Mouse (Mus musculus): ENCODE results near the gene Tead2. TPM values are rescaled to one million over a fixed set of nuclear protein-coding genes. Genes with fewer than 3 reads are reported as not detected.
"Not testable (repeated sequence)": the region's sequence is repeated elsewhere in the genome, so short reads cannot be mapped to it uniquely, and the experiment has no call there.

Gene Tead2
- total RNA-seq, 2 experiments from 2014 or later: 7.0 to 12.0 TPM

DNA sequence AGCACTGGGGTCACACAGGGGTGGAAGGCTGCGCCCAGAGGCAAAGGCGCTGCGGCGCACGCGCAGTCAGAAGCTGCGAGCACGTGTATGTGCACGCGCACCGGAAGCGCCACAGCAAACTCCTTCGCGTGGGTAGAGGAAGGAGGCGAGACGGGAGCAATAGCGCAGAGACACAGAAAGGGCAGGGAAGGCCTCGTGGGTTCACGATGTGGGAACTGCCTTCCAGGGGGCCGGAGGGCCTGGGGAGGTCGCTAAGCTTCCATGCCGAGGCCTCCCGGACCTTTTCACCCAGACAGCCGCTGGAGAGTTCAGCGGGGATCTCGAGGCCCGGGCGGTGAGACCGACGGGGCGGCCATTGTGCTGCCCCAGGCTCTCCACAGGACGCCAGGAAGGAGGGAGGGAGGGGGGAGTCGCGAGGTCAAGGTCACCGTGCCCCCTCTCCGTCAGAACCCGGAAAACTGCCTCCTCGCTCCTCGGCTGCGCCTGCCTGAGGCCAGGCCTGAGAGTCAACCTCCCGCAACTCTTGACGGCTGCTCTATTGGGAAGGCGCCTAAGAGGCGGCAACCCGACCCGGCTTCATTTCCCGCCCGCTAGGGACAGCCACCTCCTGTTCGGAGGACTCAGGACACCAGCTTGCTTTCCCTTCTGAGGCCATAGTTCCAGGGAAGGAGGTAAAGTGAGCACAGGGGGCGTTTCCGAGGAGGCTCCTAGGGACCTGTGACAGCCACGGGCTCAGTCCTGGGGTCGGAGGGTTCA is 25.3 kb downstream of the Tead2 start, which contains the start of gene Slc6a16:
TSS of gene Slc6a16 (plus strand) at position 453 of the 756 bp plus-strand sequence.
- intact Hi-C loops (cut with DNase I): no loop called here
- no peak for DNase-seq (ENCODE audit: low spot score)

DNA sequence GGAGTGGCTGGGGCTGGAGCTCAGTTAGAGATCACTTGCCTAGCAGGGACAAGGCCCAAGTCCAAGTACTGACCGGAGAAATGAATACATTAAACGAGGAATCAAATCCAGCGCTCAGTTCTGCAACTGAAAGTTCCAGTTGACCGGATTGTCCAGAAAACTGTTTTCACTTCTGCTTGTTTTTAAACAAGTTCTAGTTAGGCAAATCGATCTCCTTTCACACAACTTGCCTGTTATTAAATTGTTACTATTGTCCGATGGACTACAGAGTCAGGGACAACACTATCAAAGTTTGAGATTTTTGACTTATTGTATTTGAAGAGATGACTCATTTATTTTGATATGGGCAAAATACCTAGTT is 25.8 kb downstream of the Tead2 start:
- intact Hi-C loops (cut with DNase I): no loop called here
- no peak for DNase-seq (ENCODE audit: low spot score)

DNA sequence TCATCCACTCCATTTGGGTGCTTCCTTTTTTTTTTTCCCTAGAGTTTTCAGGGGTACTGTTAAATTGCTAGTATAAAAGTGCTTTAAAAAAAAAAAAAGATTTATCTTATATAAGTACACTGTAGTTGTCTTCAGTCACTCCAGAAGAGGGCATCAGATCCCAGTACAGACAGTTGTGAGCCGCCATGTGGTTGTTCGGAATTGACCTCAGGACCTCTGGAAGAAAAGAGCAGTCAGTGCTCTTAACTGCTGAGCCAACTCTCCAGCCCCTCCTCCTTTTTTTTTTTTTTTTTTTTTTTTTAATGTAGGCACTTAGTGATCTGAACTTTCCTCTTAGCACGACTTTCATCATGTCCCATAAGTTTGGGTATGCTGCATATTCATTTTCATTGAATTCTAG is 32.1 kb downstream of the Tead2 start:
- no peak for DNase-seq (ENCODE audit: low spot score)
- intact Hi-C loops (cut with DNase I): no loop called here

DNA sequence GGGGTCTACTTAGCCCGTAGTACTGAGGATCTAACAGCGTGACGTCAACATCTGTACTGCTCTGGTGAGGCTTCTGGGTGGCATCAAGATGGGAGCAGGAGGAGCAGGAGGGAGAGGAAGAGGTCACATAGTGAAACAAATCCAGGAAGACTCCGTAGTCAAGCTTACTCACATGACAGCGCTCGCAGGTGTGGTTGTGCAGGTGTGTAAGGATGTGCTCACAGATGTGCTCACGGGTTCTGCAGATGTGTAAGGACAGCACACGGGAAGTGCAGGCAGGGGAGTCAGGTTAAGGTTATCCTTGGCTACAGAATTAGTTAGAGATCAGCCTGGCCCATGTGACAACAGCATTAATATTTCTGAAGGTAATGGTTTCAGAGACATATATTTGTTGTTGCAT is 38.3 kb downstream of the Tead2 start:
- intact Hi-C loops (cut with DNase I): no loop called here
- no peak for DNase-seq (ENCODE audit: low spot score)

DNA sequence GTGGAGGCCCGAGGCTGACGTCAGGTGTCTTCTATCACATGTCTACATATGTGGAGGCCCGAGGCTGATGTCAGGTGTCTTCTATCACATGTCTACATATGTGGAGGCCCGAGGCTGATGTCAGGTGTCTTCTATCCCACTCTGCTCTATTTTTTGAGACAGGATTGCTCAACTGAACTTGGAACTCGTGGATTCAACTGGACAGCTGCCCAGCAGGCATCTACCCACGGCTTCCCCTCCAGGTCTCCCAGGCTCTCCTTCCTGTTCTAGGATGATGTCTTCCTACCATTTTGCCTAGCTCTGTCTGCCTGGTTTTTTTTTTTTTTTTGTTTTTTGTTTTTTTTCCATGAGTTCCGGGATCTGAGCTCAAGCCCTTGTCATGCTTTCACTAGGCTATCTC is 40.3 kb downstream of the Tead2 start:
- intact Hi-C loops (cut with DNase I); DNase-seq (ENCODE audit: low spot score): not testable (repeated sequence)

DNA sequence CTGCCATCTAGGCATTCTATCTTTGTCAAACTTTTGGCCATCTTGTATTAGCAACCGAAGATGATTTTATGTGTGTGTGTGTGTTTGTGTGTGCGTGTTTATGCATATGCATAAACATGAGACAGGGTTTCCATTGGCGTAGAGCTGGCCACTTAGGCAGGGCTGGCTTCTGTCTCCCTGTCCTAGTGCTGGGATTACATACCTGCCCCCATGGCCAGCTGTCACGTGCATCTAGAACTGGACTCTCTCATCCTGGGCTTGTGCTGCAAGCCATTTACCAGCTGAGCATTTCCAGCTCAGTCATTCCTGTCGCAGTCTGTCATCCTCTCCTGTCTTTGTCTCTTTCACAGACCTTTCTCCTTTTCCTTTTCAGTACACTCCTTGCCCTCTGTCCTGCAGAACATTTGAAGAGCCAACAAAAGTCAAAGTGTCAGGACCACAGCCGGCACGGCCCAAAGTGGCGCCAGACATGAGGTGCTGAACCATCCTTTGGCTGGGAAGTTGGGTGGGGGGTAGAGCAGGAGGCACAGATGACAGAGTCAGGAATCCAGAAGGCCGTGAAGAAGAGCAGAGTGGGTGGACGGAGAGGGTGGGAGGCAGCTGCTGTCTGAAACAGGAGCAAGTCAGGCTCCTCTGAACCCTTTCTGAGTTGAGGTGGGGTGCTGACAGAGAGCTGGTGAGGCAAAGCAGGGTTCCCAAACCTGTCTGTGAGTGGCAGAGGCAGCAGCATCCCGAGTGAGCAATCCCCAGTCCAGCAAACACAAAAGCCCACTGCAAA is 41.7 kb downstream of the Tead2 start:
- intact Hi-C loops (cut with DNase I): no loop called here
- no peak for DNase-seq (ENCODE audit: low spot score)

DNA sequence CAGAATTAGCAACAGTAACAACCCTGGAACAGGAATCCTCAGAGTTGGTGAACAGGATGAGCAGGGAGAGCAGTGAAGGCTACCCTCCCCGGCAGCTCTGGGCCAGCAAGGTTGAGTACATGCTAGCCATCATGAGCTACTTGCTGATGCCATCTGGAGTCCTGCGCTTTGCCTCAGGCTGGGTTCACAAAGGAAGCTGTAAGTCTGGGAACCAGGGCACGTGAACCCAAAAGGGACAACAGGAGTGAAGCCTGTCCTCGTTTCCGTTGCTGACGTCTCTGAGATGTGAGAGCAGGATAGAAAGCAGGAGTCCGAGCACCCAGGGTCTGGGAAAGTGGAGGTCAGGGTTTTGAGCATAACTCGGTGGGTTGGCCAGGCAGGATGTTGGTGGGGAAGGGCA is 43.7 kb downstream of the Tead2 start:
- intact Hi-C loops (cut with DNase I): no loop called here
- DNase-seq (ENCODE audit: low spot score): no peak

DNA sequence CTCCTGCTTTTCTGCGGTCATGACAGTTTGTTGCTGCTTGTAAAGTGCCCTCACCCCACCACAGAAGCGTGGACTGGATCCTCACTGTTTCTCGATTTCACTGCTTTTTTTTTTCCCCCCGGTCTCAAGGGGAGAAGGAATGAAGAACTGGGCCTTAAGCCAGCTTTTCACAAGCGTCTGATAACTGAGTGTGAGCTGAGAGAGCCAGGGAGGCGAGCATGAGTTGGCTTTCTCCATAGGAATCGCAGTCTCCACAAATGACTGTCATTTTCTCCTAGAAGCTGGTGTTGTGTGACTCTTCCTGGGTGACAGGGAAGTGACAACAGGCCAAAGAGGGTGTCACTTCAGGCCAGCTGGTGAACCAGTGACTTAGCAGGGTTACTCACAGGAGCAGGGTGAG is 46.7 kb downstream of the Tead2 start:
- intact Hi-C loops (cut with DNase I): no loop called here

DNA sequence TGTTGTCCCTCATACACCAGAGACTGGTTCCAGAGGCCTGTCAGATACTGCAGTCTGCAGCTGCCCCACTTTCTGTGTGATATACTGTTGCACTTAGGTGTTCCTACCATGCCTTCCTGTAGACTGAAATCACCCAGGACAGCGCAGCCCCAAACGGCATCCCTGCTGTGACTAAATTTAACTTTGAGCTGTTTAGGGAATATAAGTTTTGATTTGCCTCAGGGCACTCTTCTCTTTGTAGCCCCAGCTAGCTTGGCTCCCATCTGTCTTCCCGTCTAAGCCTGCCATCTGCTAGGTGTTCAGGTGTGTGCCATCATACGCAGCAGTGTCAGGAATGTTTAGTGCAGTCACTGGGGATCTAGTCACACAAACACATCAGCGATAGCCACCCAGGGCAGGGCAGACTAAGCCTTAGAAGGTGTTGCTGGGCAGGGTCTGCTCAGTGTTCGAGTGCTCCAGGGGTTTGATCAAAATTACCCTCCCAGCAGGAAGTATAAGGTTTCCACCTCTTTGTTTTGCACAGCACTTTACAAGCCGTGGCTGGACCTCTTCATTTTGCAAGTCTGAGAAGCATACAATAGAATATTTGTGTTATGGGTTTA is 47.6 kb downstream of the Tead2 start:
- intact Hi-C loops (cut with DNase I): no loop called here
- no peak for DNase-seq (ENCODE audit: low spot score)

More for the DNA sequence above, 46.7 kb downstream of the Tead2 start:
- DNase-seq (ENCODE audit: low spot score): no peak

DNA sequence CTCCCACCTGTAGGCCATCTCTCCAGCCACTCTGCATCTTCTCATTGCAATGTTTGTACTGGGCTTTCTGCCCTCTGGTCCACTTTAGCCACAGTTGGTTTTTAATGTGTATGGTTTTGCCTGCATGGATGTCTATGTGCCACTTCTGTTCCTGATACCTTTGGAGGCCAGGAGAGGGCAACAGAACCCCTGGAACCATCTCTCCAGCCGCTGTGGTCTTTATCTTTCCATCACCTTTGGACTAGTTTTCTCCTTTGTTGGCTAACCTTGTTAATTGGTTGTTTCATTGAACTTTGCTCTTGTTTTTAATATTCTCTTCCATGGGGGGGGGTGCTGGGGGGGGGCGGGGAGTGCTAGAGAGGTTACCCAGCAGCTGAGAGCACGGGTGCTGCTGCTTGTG is 48.8 kb downstream of the Tead2 start:
- no peak for DNase-seq (ENCODE audit: low spot score)
- intact Hi-C loops (cut with DNase I): no loop called here

DNA sequence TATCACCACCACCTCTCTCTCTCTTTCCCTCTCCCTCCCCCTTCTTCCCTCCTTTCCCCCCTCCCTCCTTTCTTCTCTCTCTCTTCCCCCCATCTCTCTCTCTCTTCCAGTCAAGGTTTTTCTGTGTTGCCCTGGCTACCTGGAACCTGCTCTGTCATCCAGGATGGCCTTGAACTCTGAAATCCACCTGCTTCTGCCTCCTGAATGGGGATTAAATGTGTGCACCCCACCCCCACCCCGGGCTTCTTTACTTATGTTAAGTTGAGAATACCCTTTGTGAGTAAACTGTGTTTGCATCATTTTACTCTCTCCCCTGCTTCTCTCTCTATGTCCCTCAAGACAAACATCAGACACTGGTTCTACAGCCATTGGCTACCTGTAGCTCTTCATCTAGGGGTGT is 50.0 kb downstream of the Tead2 start:
- DNase-seq (ENCODE audit: low spot score): no peak
- intact Hi-C loops (cut with DNase I): no loop called here

DNA sequence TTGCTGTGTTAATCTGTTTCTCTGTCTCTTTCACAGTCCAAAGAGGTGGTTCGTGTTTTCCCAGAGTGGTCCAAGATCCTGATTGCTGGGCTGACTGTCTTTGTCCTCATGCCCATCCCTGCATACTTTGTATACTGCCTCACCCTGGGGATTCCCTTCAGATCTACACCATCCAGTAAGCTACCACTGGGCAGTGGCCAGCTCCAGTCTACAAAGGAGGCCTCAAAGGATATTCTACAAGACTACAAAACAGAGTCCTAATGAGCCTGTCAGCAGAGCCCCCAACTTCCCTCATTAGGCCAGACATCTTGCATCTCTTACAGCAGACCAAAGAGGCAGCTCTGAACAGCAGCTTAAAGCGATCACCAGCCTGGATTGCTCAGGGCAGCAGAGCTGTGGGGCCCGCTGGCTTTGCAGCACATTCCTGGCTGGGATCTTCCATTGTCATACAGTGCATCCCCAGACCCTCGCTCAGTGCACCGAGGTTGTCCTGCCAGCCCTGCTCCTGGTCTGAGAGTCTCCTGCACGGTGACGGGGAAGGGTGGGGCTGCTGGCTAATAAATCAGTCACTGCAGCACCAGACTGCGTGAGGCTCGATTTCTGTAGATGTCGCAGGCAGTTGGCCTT is 57.3 kb downstream of the Tead2 start:
- DNase-seq (ENCODE audit: low spot score): no peak
- intact Hi-C loops (cut with DNase I): no loop called here

DNA sequence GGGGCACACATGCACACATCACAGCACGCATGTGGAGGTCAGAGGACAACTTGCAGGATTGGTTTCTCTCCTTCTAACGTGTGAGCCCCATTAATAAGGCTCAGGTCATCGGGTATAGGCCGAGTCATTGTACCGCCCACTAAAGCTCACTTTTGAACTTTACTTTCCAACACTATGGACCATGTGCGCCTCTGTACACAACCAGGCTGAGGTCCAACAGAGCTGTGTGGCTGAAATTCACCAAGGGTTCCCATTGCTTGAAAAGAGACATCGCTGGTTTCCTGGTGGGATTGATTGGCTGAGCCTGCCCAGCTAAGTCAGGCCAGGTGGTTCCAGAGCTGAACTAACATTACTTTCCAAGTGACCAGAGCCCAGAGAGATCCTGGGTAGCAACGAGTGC is 58.1 kb downstream of the Tead2 start:
- no peak for DNase-seq (ENCODE audit: low spot score)
- intact Hi-C loops (cut with DNase I): no loop called here

DNA sequence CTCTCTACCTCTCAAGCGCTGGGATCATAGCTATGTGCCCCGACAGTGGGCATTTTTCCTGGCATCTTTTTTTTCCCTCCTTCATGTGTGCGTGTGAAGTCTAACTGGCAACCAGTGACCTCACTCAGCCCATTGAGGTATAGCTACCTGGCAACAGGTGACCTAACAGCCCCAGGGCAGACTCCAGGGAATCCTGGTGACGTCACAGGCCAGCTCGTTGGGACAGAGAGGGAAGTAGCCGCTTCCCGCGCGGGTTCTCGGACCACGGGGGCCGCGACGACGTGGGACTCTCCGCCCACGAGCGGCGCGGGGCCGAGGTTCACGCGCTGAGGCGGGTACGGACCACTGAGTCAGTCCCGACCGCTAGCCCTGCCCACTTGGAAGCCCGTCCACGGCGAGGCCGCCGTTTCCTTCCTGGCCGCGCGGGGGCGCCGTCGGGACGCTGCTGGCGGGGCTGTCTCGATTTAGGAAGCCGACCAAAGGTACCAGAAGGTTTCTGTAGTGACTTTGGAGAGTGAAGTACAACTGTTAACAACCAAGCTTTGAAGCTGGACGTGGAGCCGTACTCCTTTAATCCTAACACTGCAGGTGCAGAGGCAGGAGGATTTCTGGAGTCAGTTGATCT is 61.7 kb downstream of the Tead2 start, which contains the start of gene Slc6a21:
TSS of gene Slc6a21 (plus strand) at position 378 of the 625 bp plus-strand sequence.
- peak; percentile 35 for DNase-seq (ENCODE audit: low spot score)
- intact Hi-C loops (cut with DNase I): no loop called here

Small RNA genes lying within 50 kb of the gene (microRNA-seq; reads per million reads assigned to microRNA genes)
- not detected for gene Mir7055

Other genes starting within 250 kb of the Tead2 start
- 1 to 10 TPM; 2.7 to 3.1 TPM for gene Cpt1c, start 240.9 kb upstream of the Tead2 start, total RNA-seq (2021)
- 100 to 1,000 TPM; 105 to 111 TPM for gene Prmt1, start 229.2 kb upstream of the Tead2 start, total RNA-seq (2021)
- gene Irf3, start 218.1 kb upstream of the Tead2 start, total RNA-seq (2021): 10 to 100 TPM; 28.3 to 30.9 TPM
- gene Bcl2l12, start 217.0 kb upstream of the Tead2 start, total RNA-seq (2021): 10 to 100 TPM; 10.2 to 11.2 TPM
- gene Scaf1, start 199.4 kb upstream of the Tead2 start, total RNA-seq (2021): 10 to 100 TPM; 45.5 to 49.7 TPM
- gene Rras, start 197.8 kb upstream of the Tead2 start, total RNA-seq (2021): 10 to 100 TPM; 48.9 to 56.6 TPM
- gene Prr12, start 162.9 kb upstream of the Tead2 start, total RNA-seq (2021): 10 to 100 TPM; 23.2 to 27.7 TPM
- 10 to 100 TPM; 25.7 to 27.8 TPM for gene Nosip, start 153.3 kb upstream of the Tead2 start, total RNA-seq (2021)
- gene Prrg2, start 153.1 kb upstream of the Tead2 start, total RNA-seq (2021): 1 to 10 TPM; 6.8 to 7.1 TPM
- gene Rcn3, start 123.5 kb upstream of the Tead2 start, total RNA-seq (2021): 10 to 100 TPM; 28.1 to 32.4 TPM
- 10 to 100 TPM; 66.1 to 71.7 TPM for gene Fcgrt, start 111.9 kb upstream of the Tead2 start, total RNA-seq (2021)
- gene Rps11, start 91.3 kb upstream of the Tead2 start, total RNA-seq (2021): 100 to 1,000 TPM; 517 to 569 TPM
- gene Rpl13a, start 87.0 kb upstream of the Tead2 start, total RNA-seq (2021): 100 to 1,000 TPM; 613 to 620 TPM
- not detected for gene Gm45713, start 79.5 kb upstream of the Tead2 start, total RNA-seq (2021)
- 10 to 100 TPM in 1 of 2 experiments, 1 to 10 TPM in 1; 5.3 to 15.0 TPM for gene Flt3l, start 79.3 kb upstream of the Tead2 start, total RNA-seq (2021)
- gene Pih1d1, start 61.5 kb upstream of the Tead2 start, total RNA-seq (2021): 10 to 100 TPM; 29.7 to 30.9 TPM
- 10 to 100 TPM; 23.5 to 37.6 TPM for gene Aldh16a1, start 61.2 kb upstream of the Tead2 start, total RNA-seq (2021)
- 10 to 100 TPM; 18.1 to 18.7 TPM for gene Slc17a7, start 51.8 kb upstream of the Tead2 start, total RNA-seq (2021)
- not detected for gene Gfy, start 36.2 kb upstream of the Tead2 start, total RNA-seq (2021)
- not detected for gene Pth2, start 34.8 kb upstream of the Tead2 start, total RNA-seq (2021)
- not detected for gene Ccdc155, start 10.9 kb upstream of the Tead2 start, total RNA-seq (2021)
- not detected for gene Dkkl1, start 3.6 kb upstream of the Tead2 start, total RNA-seq (2021)
- 1 to 10 TPM; 2.9 to 3.2 TPM for gene Cd37, start 23.4 kb downstream of the Tead2 start, total RNA-seq (2021)
- gene Slc6a16, start 25.3 kb downstream of the Tead2 start, total RNA-seq (2021): not detected
- gene Slc6a21, start 61.8 kb downstream of the Tead2 start, total RNA-seq (2021): not detected
- 10 to 100 TPM; 23.5 to 25.0 TPM for gene Trpm4, start 118.0 kb downstream of the Tead2 start, total RNA-seq (2021)
- gene Hrc, start 119.5 kb downstream of the Tead2 start, total RNA-seq (2021): 100 to 1,000 TPM; 773 to 825 TPM
- under 1 TPM; 0.18 to 0.25 TPM for gene Ppfia3, start 151.3 kb downstream of the Tead2 start, total RNA-seq (2021)
- gene Lin7b, start 154.8 kb downstream of the Tead2 start, total RNA-seq (2021): 1 to 10 TPM; 1.8 to 2.0 TPM
- 100 to 1,000 TPM; 110 to 111 TPM for gene Snrnp70, start 180.0 kb downstream of the Tead2 start, total RNA-seq (2021)
- gene Kcna7, start 189.9 kb downstream of the Tead2 start, total RNA-seq (2021): 1 to 10 TPM; 3.2 to 3.7 TPM
- gene Ntf5, start 197.9 kb downstream of the Tead2 start, total RNA-seq (2021): under 1 TPM; 0.14 to 0.39 TPM
- not detected for gene Lhb, start 205.1 kb downstream of the Tead2 start, total RNA-seq (2021)
- gene Gys1, start 219.1 kb downstream of the Tead2 start, total RNA-seq (2021): 10 to 100 TPM; 93.1 to 98.1 TPM
- gene Ruvbl2, start 222.3 kb downstream of the Tead2 start, total RNA-seq (2021): 10 to 100 TPM; 28.5 to 29.3 TPM
- gene Ftl1, start 244.1 kb downstream of the Tead2 start, total RNA-seq (2021): 100 to 1,000 TPM; 210 to 232 TPM

Measured in heart, postnatal 25 days (tissue).